Mouse (Mus musculus) embryonic facial prominence, embryonic 14.5 days (tissue): ENCODE data around the gene Plekhm3. TPM values are rescaled to one million over a fixed set of nuclear protein-coding genes. Genes with fewer than 3 reads are reported as not detected.

Experiments used
- ATAC-seq: fragments of 200-750 bp; cut with Nextera tagmentation; 2 replicates; pipeline ENCODE4 v1.8.0; 2017; ENCODE audit warnings: low read depth, moderate number of reproducible peaks, moderate TSS enrichment
- DNase-seq: peaks from one replicate; pipeline ENCODE4 v3.0.0-alpha.2; 2015; ENCODE audit warnings: low spot score
- H3K27ac ChIP-seq: fragments of 300-500 bp; sonication (generic); replicated peaks from 2 replicates; pipeline ENCODE4 v1.5.1; 2014; ENCODE audit warnings: low read depth, mild to moderate bottlenecking, low read length, moderate library complexity
- H3K27me3 ChIP-seq: fragments of 300-500 bp; sonication (generic); replicated peaks from 2 replicates; pipeline ENCODE4 v1.6.1; 2014; ENCODE audit warnings: low read length; ENCODE audit not compliant: control insufficient read depth, insufficient read depth
- H3K36me3 ChIP-seq: fragments of 300-500 bp; sonication (generic); 2 replicates; pipeline ENCODE4 v1.6.1; 2014; ENCODE audit warnings: low read length, mixed read lengths; ENCODE audit not compliant: control insufficient read depth, insufficient read depth
- H3K4me1 ChIP-seq: fragments of 300-500 bp; sonication (generic); 2 replicates; pipeline ENCODE4 v1.6.1; 2014; ENCODE audit warnings: antibody characterized with exemption, low read length; ENCODE audit not compliant: control insufficient read depth, insufficient read depth
- H3K4me2 ChIP-seq: fragments of 300-500 bp; sonication (generic); 2 replicates; pipeline ENCODE4 v1.6.1; 2014; ENCODE audit warnings: low read depth, mild to moderate bottlenecking, low read length, moderate library complexity, mixed read lengths
- H3K4me3 ChIP-seq: fragments of 300-500 bp; sonication (generic); 2 replicates; pipeline ENCODE4 v1.5.1; 2014; ENCODE audit warnings: low read depth, mild to moderate bottlenecking, low read length
- H3K9ac ChIP-seq: fragments of 300-500 bp; sonication (generic); 2 replicates; pipeline ENCODE4 v1.6.1; 2014; ENCODE audit warnings: low read depth, mild to moderate bottlenecking, low read length, moderate library complexity, mixed read lengths
- H3K9me3 ChIP-seq: fragments of 300-500 bp; sonication (generic); 2 replicates; pipeline ENCODE4 v1.6.1; 2016; ENCODE audit warnings: low read length; ENCODE audit not compliant: control insufficient read depth
- WGBS: fragments of 180-500 bp; shearing (Covaris S2); extraction: QIAGEN DNeasy Blood & Tissue Kit; methylation state at CpG from one replicate; pipeline ENCODE4 v1.1.7; 2014; 5-methylcytosine and 5-hydroxymethylcytosine counted together
- polyA plus RNA-seq: library from polyadenylated mRNA; unstranded; fragments of >200 nt; fragmentation: Nextera tagmentation; extraction: Ambion mirVana; gene quantifications from 2 replicates; pipeline ENCODE4 v1.2.1, GENCODE M21; 2014

The Plekhm3 gene
- polyA plus RNA-seq, 1 experiment from 2014 or later: 6.0 TPM

DNA sequence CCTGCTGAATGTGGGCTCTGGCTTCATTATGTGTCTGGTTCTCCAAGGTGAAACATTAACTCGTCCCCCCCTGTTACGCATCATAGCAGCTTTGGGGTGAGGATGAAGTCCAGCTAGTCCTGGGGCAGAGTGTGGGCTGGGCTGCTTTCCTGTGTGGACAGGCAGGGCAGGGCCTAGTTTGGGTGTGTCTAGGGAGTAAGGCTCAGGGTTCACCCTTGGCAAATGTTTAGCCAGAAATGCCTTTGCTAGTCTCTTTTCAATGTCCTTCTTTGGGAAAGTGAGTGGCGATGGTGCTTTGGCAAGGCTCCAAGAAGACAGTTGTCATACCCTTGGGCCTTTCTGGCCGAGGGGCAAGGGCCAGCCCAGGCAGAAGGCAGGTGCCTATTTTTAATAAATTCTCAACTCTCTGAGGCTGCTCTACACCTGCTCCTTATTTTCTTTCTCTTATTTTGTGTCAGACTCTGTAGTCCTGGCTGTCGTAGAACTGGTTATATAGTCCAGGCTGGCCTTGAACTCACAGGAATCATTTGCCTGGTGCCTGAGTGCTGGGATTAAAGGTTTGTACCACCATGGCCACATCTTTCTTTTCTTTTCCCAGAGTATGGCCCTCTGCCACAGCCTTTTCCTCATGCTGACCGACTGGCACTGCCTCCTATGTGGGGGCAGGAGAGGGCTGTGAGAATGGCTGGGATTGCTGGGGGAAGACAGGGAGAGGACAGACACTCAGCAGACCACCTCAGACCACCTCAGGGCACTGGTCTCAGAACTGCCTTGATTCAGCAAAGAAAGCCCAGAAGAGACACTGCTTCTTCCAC is 168.7 kb downstream of the Plekhm3 start:
- ATAC-seq (0 out of 2 replicates have a peak, but pooled peaks have one; percentile 14), DNase-seq (no peak)
- no peak overlapping the region for H3K9ac ChIP-seq
- no peaks in the 10 kb centered on the region for H3K36me3 ChIP-seq
- H3K27ac ChIP-seq: no peak overlapping the region
- 69% methylated on average over 6 of the region's 6 CpGs for WGBS
- H3K4me3 ChIP-seq: no peak overlapping the region
- no peaks in the 10 kb centered on the region for H3K27me3 ChIP-seq
- peaks cover 20% of the 10 kb centered on the region for H3K4me1 ChIP-seq
- H3K4me2 ChIP-seq: no peak overlapping the region
- H3K9me3 ChIP-seq: no peaks in the 10 kb centered on the region

DNA sequence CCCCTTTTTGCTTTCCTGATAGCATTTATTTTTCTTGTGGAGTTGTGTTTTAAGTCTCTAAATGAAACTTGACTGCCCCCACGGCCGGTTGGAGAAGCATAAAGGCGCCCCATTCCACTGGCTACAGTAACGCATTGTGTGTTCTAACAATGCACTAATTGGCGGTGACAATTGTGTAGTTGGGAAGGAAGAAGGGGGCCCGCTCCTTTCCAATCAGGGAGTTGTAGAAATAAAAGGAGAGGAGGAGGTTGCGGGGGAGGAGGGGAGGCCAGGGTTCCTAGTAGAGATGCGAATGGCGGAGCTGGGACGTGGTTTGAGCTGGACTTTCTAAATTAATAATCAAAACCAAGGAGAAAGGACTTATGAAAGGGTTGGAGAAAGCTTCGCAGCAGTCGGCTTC is 176.8 kb downstream of the Plekhm3 start:
- no peak overlapping the region for H3K9ac ChIP-seq
- no peak overlapping the region for H3K27ac ChIP-seq
- DNase-seq: peak; percentile 80
- WGBS: 51% methylated on average over 12 of the region's 12 CpGs
- no peaks in the 10 kb centered on the region for H3K4me1 ChIP-seq
- no peak overlapping the region; the same call in 1 of the 2 replicates for H3K4me2 ChIP-seq
- peak; percentile 87; the same call in 1 of the 2 replicates for ATAC-seq
- H3K36me3 ChIP-seq: no peaks in the 10 kb centered on the region
- no peak overlapping the region for H3K4me3 ChIP-seq
- no peaks in the 10 kb centered on the region for H3K9me3 ChIP-seq
- no peaks in the 10 kb centered on the region for H3K27me3 ChIP-seq

DNA sequence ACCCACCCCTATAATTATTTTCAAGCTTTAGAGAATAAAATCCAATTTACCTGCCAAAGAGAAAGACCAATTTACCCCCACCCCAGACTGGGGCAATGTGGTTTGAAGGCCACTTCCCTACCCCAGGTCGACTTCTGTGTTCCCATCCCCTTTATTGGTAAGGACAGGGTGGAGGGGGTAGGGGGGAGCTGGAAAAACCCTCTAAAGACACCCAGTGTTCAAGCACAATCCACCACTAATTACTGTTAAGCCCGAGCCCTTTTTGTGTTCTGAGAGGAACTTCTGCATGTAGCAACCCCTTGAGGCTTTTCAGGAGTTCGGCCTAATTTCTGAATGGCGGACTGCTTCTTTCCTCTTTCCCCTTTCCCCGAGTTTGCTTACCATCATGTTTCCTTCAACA is 177.2 kb downstream of the Plekhm3 start:
- H3K27ac ChIP-seq: no peak overlapping the region
- ATAC-seq: peak; percentile 50; the same call in 1 of the 2 replicates

DNA sequence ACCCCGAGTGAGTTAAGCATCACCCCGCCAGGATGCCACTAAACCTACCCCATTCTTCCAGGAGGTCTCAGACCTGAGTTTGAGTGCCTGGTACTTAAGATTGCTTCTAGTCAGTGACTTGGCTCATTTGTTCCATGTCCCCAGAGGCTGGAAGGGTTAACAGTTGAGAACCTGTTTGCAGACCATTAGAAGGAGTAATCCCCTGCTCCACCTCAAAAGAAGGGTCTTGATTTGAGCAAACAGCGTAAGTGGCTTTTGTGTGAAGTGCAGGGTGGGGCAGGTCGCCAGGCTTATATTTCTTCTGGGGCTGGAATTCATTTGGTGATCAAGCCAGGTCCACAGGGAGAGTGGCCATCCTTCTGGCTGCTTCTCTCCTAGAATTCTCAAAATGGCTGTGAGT is 183.3 kb downstream of the Plekhm3 start:
- Histone ChIP-seq H3K9me3 (no peaks in the 10 kb centered on the region), H3K4me1 (no peaks in the 10 kb centered on the region), H3K36me3 (no peaks in the 10 kb centered on the region), H3K4me2 (no peak overlapping the region), H3K27me3 (no peaks in the 10 kb centered on the region), H3K27ac (no peak overlapping the region), H3K9ac (no peak overlapping the region), H3K4me3 (no peak overlapping the region)
- ATAC-seq (no peak), DNase-seq (no peak)
- 62% methylated on average over 4 of the region's 4 CpGs for WGBS

More for the DNA sequence above, 177.2 kb downstream of the Plekhm3 start:
- H3K4me2 ChIP-seq: no peak overlapping the region; the same call in 1 of the 2 replicates
- peak; percentile 62 for DNase-seq
- no peaks in the 10 kb centered on the region for H3K27me3 ChIP-seq
- H3K9me3 ChIP-seq: no peaks in the 10 kb centered on the region
- H3K4me3 ChIP-seq: no peak overlapping the region
- H3K4me1 ChIP-seq: no peaks in the 10 kb centered on the region
- WGBS: 39% methylated on average over 5 of the region's 5 CpGs
- H3K36me3 ChIP-seq: no peaks in the 10 kb centered on the region
- no peak overlapping the region for H3K9ac ChIP-seq

DNA sequence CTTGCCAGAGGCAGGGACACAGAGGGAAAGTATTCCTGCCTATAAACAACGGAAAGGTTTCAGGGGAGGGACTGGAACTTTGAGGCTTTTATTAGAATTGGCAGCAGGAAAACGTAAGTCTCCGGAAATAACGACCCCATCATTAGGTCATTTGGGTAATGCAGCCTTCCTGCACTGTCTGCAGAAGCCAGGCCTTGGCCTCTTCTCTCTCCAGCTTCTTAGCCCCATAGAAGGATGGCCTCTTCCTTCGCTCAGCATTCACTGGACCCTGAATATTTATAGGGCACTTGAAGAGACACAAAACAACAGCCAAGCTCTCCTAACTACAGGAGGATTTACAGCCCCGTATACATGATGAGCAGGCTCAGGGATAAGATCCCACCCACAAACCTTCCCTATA is 186.5 kb downstream of the Plekhm3 start:
- no peaks in the 10 kb centered on the region for H3K27me3 ChIP-seq
- no peak overlapping the region for H3K27ac ChIP-seq
- DNase-seq: no peak
- no peak overlapping the region for H3K9ac ChIP-seq
- no peak overlapping the region for H3K4me3 ChIP-seq
- no peaks in the 10 kb centered on the region for H3K9me3 ChIP-seq
- ATAC-seq: no peak
- 46% methylated on average over 6 of the region's 6 CpGs for WGBS
- H3K4me1 ChIP-seq: no peaks in the 10 kb centered on the region
- H3K36me3 ChIP-seq: no peaks in the 10 kb centered on the region
- H3K4me2 ChIP-seq: no peak overlapping the region

- Histone ChIP-seq H3K4me2 (no peak overlapping the region), H3K9me3 (no peaks in the 10 kb centered on the region), H3K4me1 (peaks cover 8% of the 10 kb centered on the region), H3K4me3 (no peak overlapping the region), H3K36me3 (no peaks in the 10 kb centered on the region), H3K27ac (no peak overlapping the region), H3K9ac (no peak overlapping the region), H3K27me3 (no peaks in the 10 kb centered on the region)
- no peak for DNase-seq
- WGBS: 65% methylated on average over 4 of the region's 4 CpGs
- no peak for ATAC-seq
These were observed 195.0 kb downstream of the Plekhm3 start for GRCm38 (mm10) chr1:64761646-64762045.

DNA sequence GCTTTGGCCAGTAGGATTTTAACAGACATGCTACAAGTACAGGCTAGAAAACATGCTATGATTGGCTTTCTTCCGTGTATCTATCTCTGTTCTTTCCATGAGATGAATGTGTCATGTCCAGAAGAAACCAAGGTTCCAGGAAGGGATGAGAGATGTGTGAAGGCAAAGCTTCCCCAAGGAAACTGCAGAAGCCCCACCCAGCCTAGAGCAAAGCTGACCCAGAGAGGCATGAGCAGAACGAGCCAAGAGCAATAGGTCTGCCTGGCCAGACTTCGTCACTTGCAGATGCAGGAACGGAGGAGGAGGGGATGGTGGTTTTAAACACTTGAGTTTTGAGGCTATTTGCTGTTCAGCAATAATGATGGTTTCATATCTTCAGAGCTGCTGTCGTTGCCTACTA is 198.9 kb downstream of the Plekhm3 start:
- Histone ChIP-seq H3K27me3 (no peaks in the 10 kb centered on the region), H3K9me3 (no peaks in the 10 kb centered on the region), H3K36me3 (no peaks in the 10 kb centered on the region), H3K9ac (no peak overlapping the region), H3K4me1 (peaks cover 14% of the 10 kb centered on the region), H3K4me2 (no peak overlapping the region), H3K27ac (no peak overlapping the region), H3K4me3 (no peak overlapping the region)
- ATAC-seq: no peak
- WGBS: 81% methylated on average over 5 of the region's 5 CpGs
- no peak for DNase-seq

DNA sequence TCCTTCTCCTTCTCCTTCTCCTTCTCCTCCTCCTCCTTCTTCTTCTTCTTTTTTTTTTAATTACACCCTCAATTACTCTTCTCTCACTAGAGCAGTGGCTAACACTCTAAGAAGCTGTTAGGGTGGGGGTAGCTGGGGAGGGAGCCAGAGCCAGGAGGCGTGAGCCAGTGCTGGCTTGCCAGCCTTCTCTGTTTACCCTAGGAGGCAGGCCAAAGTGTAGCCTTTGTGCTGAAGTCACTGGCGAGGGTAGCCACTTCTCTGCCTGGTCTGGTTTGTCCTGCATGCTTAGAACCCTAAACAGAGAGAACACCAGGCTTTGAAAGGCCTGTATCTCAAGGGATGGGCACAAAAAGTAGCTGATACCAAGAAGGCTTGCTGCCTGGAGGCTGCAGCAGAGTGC is 199.4 kb downstream of the Plekhm3 start:
- Histone ChIP-seq H3K9ac (no peak overlapping the region), H3K4me2 (no peak overlapping the region), H3K36me3 (no peaks in the 10 kb centered on the region), H3K4me1 (peaks cover 14% of the 10 kb centered on the region), H3K4me3 (no peak overlapping the region), H3K27me3 (no peaks in the 10 kb centered on the region), H3K27ac (0 out of 2 replicates have a peak overlapping the region, but pooled peaks have one; percentile 48), H3K9me3 (no peaks in the 10 kb centered on the region)
- ATAC-seq (no peak), DNase-seq (no peak)
- 24% methylated on average over 2 of the region's 2 CpGs for WGBS

DNA sequence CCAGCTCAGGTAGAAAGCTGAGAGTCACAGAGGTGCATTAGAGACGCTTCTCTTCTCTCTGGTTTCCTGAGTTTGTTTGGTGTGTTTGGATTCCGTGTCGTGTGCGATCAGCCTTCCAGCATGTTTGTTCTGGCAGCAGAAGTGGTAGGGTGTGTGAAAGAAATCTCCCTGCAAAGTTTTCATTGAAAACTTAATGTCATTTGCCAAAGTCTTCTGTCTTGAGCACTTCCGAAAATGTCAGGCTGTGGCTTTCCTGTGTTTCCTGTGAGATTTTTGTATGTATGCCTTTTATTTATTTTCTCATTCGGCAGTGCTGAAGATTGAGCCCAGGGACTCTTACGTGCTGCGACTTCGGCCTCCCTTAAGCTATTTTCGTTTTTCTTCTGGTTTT is 200.0 kb downstream of the Plekhm3 start:
- peaks cover 14% of the 10 kb centered on the region for H3K4me1 ChIP-seq
- H3K27ac ChIP-seq: peak overlapping the region; percentile 67
- 44% methylated on average over 10 of the region's 10 CpGs for WGBS
- no peaks in the 10 kb centered on the region for H3K27me3 ChIP-seq
- ATAC-seq (no peak), DNase-seq (peak; percentile 55)
- H3K4me2 ChIP-seq: peak overlapping the region; percentile 24; the same call in 1 of the 2 replicates
- no peak overlapping the region for H3K4me3 ChIP-seq
- no peaks in the 10 kb centered on the region for H3K36me3 ChIP-seq
- H3K9ac ChIP-seq: no peak overlapping the region
- no peaks in the 10 kb centered on the region for H3K9me3 ChIP-seq
